Mouse (Mus musculus): ENCODE measurements at regions not wholly inside any gene's neighbourhood (a gene's known extent, or its start where the extent isn't known, plus 50 kb on each side); places are given as distances from the start of the nearest gene placed in this dataset.

DNA sequence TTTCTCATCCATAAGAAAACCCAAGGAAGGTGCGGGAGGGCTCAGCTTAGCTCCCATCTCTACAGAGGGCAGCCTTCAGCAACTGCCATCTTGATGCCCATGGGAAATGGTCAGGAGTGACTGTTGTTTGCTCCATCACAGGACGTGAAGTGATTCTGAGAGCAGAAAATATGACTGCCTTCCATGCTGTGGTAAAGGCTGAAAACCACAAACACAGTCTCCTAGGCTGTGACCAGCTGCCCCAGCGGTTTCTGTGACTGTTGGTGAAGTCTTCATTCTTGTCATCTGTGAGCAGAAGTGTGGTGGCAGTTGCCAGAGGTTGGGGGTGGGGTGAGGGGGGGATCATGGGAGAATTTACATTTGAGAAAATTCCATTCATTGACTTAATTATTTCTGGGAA, 53.9 kb upstream of the Klf4 start:
- no peak overlapping the region for H3K4me3 ChIP-seq (replicated peaks)
- no peak for TF ChIP-seq GATA1 (IDR thresholded peaks at IDR 0.05; ENCODE audit: borderline replicate concordance, low read length)
- TF ChIP-seq FLI1 (IDR thresholded peaks at IDR 0.05; ENCODE audit: low read length), result no peak
- peaks cover 11% of the 10 kb centered on the region; the same call in 1 of the 2 replicates for H3K9me3 ChIP-seq
- no peaks in the 10 kb centered on the region for H3K4me1 ChIP-seq
- no peaks in the 10 kb centered on the region for H3K27me3 ChIP-seq (replicated peaks)
- H3K36me3 ChIP-seq (replicated peaks; ENCODE audit: low read length), result no peaks in the 10 kb centered on the region

DNA sequence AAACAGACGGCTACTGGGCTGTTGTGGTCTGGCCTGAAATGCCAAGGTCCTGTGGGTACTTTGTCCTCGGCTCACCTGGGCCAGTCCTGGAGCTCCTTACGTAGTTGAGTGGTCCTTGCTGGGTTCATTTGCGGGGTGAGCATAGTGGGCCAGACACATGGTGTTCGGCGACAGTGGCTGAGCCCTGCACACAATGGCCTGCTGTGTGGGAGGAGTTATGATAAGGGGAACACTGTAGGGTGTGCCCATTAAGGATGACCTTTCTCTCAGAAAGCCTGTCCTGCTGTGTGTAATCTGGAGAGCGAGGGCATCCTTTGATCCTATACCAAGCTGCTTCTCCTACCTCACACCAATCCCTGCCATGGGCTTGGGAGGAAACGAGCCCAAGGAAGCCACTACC, 51.3 kb upstream of the Klf4 start:
- H3K36me3 ChIP-seq (replicated peaks; ENCODE audit: low read length), result no peaks in the 10 kb centered on the region
- peaks cover 11% of the 10 kb centered on the region; the same call in 1 of the 2 replicates for H3K9me3 ChIP-seq
- H3K4me3 ChIP-seq (replicated peaks), result no peak overlapping the region
- no peaks in the 10 kb centered on the region for H3K4me1 ChIP-seq
- H3K27me3 ChIP-seq (replicated peaks), result no peaks in the 10 kb centered on the region
- TF ChIP-seq GATA1 (IDR thresholded peaks at IDR 0.05; ENCODE audit: borderline replicate concordance, low read length) (no peak), FLI1 (IDR thresholded peaks at IDR 0.05; ENCODE audit: low read length) (no peak)
